Mouse (Mus musculus) megakaryocyte, embryonic 14.5 days (primary cell): ENCODE measurements around the gene Zbtb20. TPM values are rescaled to one million over a fixed set of nuclear protein-coding genes. Genes with fewer than 3 reads are reported as not detected.
"Not testable (repeated sequence)": the region's sequence is repeated elsewhere in the genome, so short reads cannot be mapped to it uniquely, and the experiment has no call there.

Source experiments
- H3K27me3 ChIP-seq: replicated peaks from 2 replicates; pipeline ENCODE3; 2012; ENCODE audit warnings: inconsistent platforms
- H3K36me3 ChIP-seq: replicated peaks from 2 replicates; pipeline ENCODE3; 2012; ENCODE audit warnings: low read length, inconsistent platforms, mixed read lengths
- H3K4me1 ChIP-seq: 2 replicates; pipeline ENCODE4 v1.6.1; 2012; ENCODE audit warnings: inconsistent platforms
- H3K4me3 ChIP-seq: replicated peaks from 2 replicates; pipeline ENCODE3; 2012; ENCODE audit warnings: moderate library complexity, mild to moderate bottlenecking, inconsistent platforms
- H3K9me3 ChIP-seq: 2 replicates; pipeline ENCODE4 v1.6.1; 2012; ENCODE audit warnings: inconsistent platforms
- FLI1 ChIP-seq: IDR thresholded peaks from 2 replicates; pipeline ENCODE4 v1.6.1; 2012; ENCODE audit warnings: low read length, inconsistent platforms, mixed read lengths
- GATA1 ChIP-seq: IDR thresholded peaks from 3 replicates; pipeline ENCODE4 v1.6.1; 2012; ENCODE audit warnings: mixed read lengths, low read length, inconsistent platforms, borderline replicate concordance
- polyA plus RNA-seq: library from polyadenylated mRNA; stranded (reverse); fragments of >175 nt; gene quantifications from 2 replicates; pipeline ENCODE4 v1.2.3, GENCODE M21; 2012; ENCODE audit warnings: low replicate concordance; ENCODE audit not compliant: insufficient read depth

Gene Zbtb20
- polyA plus RNA-seq, 1 experiment = 2.4 TPM

- TF ChIP-seq FLI1 (no peak), GATA1 (no peak)
- H3K9me3 ChIP-seq = peaks cover 4% of the 10 kb centered on the region
- H3K27me3 ChIP-seq = no peaks in the 10 kb centered on the region
- H3K36me3 ChIP-seq = no peaks in the 10 kb centered on the region
- no peaks in the 10 kb centered on the region for H3K4me1 ChIP-seq
- no peak overlapping the region for H3K4me3 ChIP-seq
Observed at GRCm38 (mm10) chr16:42938211-42938610, 62.5 kb downstream of the Zbtb20 start.

- TF ChIP-seq FLI1 (no peak), GATA1 (no peak)
- no peaks in the 10 kb centered on the region for H3K4me1 ChIP-seq
- H3K9me3 ChIP-seq = peaks cover 2% of the 10 kb centered on the region
- no peaks in the 10 kb centered on the region for H3K27me3 ChIP-seq
- H3K36me3 ChIP-seq = no peaks in the 10 kb centered on the region
- no peak overlapping the region for H3K4me3 ChIP-seq
Observed at GRCm38 (mm10) chr16:42947016-42947415, 71.3 kb downstream of the Zbtb20 start.

GRCm38 (mm10) chr16:42955401-42955800 is 79.7 kb downstream of the Zbtb20 start:
- H3K9me3 ChIP-seq, H3K36me3 ChIP-seq, H3K27me3 ChIP-seq: not testable (repeated sequence)

GRCm38 (mm10) chr16:42972872-42973271 is 97.2 kb downstream of the Zbtb20 start:
- H3K9me3 ChIP-seq = no peaks in the 10 kb centered on the region
- no peaks in the 10 kb centered on the region for H3K4me1 ChIP-seq
- H3K4me3 ChIP-seq = no peak overlapping the region
- H3K27me3 ChIP-seq = no peaks in the 10 kb centered on the region
- H3K36me3 ChIP-seq = no peaks in the 10 kb centered on the region
- TF ChIP-seq GATA1 (no peak), FLI1 (no peak)

More at GRCm38 (mm10) chr16:42955401-42955800, 79.7 kb downstream of the Zbtb20 start:
- not testable (repeated sequence) for H3K4me1 ChIP-seq, H3K4me3 ChIP-seq

GRCm38 (mm10) chr16:42998896-42999295 is 123.2 kb downstream of the Zbtb20 start:
- no peaks in the 10 kb centered on the region for H3K4me1 ChIP-seq
- no peaks in the 10 kb centered on the region for H3K27me3 ChIP-seq
- no peak overlapping the region for H3K4me3 ChIP-seq
- TF ChIP-seq GATA1 = no peak
- no peak for TF ChIP-seq FLI1
- no peaks in the 10 kb centered on the region for H3K36me3 ChIP-seq
- H3K9me3 ChIP-seq = no peaks in the 10 kb centered on the region

- H3K9me3 ChIP-seq = no peaks in the 10 kb centered on the region
- H3K4me3 ChIP-seq = no peak overlapping the region
- H3K4me1 ChIP-seq = no peaks in the 10 kb centered on the region
- no peaks in the 10 kb centered on the region for H3K36me3 ChIP-seq
- no peaks in the 10 kb centered on the region for H3K27me3 ChIP-seq
- no peak for TF ChIP-seq GATA1
- TF ChIP-seq FLI1 = no peak
Observed at GRCm38 (mm10) chr16:43026351-43026750, 150.7 kb downstream of the Zbtb20 start.

DNA sequence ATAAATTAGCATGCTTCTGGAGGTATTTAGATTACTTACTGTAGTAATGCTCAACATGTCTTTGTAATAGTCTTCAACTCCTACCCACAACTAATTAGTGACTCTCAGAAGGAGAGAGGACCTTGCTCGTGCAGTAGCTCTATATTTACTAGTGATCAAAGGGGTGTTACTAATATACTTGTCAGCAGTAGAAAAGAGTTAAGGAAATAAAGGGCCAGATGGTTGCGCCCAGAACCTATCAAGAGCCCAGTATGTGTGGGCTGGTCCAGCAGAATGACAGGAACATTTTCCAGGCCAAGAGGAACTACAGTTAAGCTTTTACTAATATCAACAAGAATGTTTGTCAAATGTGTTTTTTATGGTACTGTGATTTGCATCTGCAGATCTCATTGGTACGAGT is 153.6 kb downstream of the Zbtb20 start:
- no peaks in the 10 kb centered on the region for H3K27me3 ChIP-seq
- H3K4me3 ChIP-seq = no peak overlapping the region
- no peak for TF ChIP-seq FLI1
- TF ChIP-seq GATA1 = no peak
- no peaks in the 10 kb centered on the region for H3K36me3 ChIP-seq
- H3K9me3 ChIP-seq = no peaks in the 10 kb centered on the region
- H3K4me1 ChIP-seq = no peaks in the 10 kb centered on the region

DNA sequence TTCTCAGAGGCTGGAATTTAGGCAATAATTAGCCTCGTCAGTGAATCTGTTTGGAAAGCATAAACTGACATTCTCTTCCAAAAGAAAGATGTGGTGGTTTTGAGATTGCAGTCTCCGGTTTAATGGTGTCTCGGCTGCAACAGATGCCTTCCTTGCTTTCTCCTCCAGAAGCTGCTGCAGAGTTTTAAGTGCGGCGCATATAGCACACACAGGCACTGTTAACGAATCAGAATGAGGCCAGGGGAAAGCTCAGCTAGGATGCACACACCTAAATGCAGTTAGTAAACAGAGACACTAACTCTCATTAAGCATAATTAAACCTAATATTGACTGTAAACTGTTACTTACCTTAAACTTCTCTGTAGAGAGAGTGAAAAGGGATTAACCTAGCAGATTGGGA is 160.0 kb downstream of the Zbtb20 start:
- no peak overlapping the region for H3K4me3 ChIP-seq
- TF ChIP-seq FLI1 (no peak), GATA1 (no peak)
- no peaks in the 10 kb centered on the region for H3K4me1 ChIP-seq
- H3K27me3 ChIP-seq = no peaks in the 10 kb centered on the region
- peaks cover 5% of the 10 kb centered on the region; the same call in 1 of the 2 replicates for H3K9me3 ChIP-seq
- H3K36me3 ChIP-seq = no peaks in the 10 kb centered on the region

DNA sequence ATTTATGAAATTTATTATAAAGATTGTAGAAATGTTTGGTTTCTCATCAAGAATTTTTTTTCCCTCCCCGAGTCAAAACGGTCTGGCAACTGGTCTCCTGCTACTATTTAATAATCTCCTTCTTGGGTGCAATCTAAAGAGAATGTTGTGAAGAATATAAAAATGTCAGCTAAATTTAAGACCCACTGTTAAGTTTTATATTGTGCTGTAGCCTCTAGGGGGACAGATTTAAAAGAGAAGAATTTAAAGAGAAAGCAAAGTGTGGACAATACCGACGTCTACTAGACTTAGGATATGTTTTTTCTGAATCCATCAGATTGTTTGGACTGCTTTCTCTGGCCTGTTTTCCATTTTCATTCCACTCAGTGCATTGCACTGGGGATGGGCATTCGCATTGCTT is 160.8 kb downstream of the Zbtb20 start:
- Histone ChIP-seq H3K27me3 (no peaks in the 10 kb centered on the region), H3K36me3 (no peaks in the 10 kb centered on the region), H3K4me3 (no peak overlapping the region), H3K9me3 (peaks cover 5% of the 10 kb centered on the region; the same call in 1 of the 2 replicates), H3K4me1 (no peaks in the 10 kb centered on the region)
- no peak for TF ChIP-seq FLI1
- TF ChIP-seq GATA1 = no peak

- no peaks in the 10 kb centered on the region for H3K4me1 ChIP-seq
- no peaks in the 10 kb centered on the region for H3K27me3 ChIP-seq
- H3K4me3 ChIP-seq = no peak overlapping the region
- TF ChIP-seq GATA1 (no peak), FLI1 (no peak)
- H3K36me3 ChIP-seq = no peaks in the 10 kb centered on the region
- H3K9me3 ChIP-seq = peaks cover 5% of the 10 kb centered on the region; the same call in 1 of the 2 replicates
Observed at GRCm38 (mm10) chr16:43037320-43037719, 161.6 kb downstream of the Zbtb20 start.

GRCm38 (mm10) chr16:43045611-43046010 is 169.9 kb downstream of the Zbtb20 start:
- H3K4me1 ChIP-seq = no peaks in the 10 kb centered on the region
- no peaks in the 10 kb centered on the region for H3K36me3 ChIP-seq
- no peak for TF ChIP-seq FLI1
- no peak for TF ChIP-seq GATA1
- H3K9me3 ChIP-seq = 0 out of 2 replicates have a peak, but pooled peaks cover 3% of the 10 kb centered on the region
- no peak overlapping the region for H3K4me3 ChIP-seq
- H3K27me3 ChIP-seq = no peaks in the 10 kb centered on the region
